In the genomic region with DNA sequence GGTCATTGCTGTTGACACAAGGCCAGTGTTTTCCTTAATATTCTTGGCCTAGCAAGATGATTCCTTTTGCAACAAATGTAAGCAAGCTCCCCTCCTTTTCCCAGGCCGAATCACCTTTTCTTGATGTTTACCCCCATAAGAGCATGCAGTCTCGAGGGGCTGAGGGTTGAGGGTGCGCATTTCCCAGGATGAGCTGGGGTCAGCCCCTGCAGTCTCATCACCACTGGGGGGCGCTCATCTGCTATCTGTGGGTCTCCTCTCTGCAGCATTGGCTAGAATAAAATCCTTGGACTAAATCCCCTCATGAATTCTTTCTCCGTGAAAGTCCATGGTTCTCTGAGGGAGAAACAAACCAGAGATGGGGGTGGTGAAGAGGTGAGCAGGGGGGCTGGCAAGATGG, we compare ENCODE assay signal across 8 mouse cellular contexts.
DNase-seq lines count a peak whose midpoint lies in the region; ATAC-seq and TF ChIP-seq lines count a peak whose summit lies in the region.

No protein-coding gene starts in this region.

- H3K9me3 ChIP-seq in forebrain, embryonic 14.5 days (replicated peaks; ENCODE audit: control insufficient read depth, low read length): no peaks in the 10 kb centered on the region
- no peaks in the 10 kb centered on the region for H3K9me3 ChIP-seq in forebrain, embryonic 10.5 days
- no peaks in the 10 kb centered on the region for H3K9me3 ChIP-seq in lung, embryonic 14.5 days (ENCODE audit: low read depth, low read length)

- peaks cover under 1% of the 10 kb centered on the region for H3K4me1 ChIP-seq in forebrain, embryonic 14.5 days (ENCODE audit: control insufficient read depth, insufficient read depth, low read length)
- peaks cover 6% of the 10 kb centered on the region for H3K4me1 ChIP-seq in forebrain, embryonic 10.5 days
- H3K4me1 ChIP-seq in lung, embryonic 14.5 days (ENCODE audit: insufficient read depth): no peaks in the 10 kb centered on the region

- H3K27ac ChIP-seq in forebrain, embryonic 14.5 days (ENCODE audit: low read depth, low read length): no peak overlapping the region
- no peak overlapping the region for H3K27ac ChIP-seq in forebrain, embryonic 10.5 days
- no peak overlapping the region for H3K27ac ChIP-seq in lung, embryonic 14.5 days (ENCODE audit: low read depth)

- TF ChIP-seq CTCF in lung, embryonic 14.5 days (IDR thresholded peaks at IDR 0.05; ENCODE audit: low read depth): 0 out of 2 replicates have a peak, but pooled peaks have one; percentile 27

- H3K9ac ChIP-seq in forebrain, embryonic 14.5 days (ENCODE audit: low read length): no peak overlapping the region
- H3K9ac ChIP-seq in lung, embryonic 14.5 days: no peak overlapping the region

- no peak for ATAC-seq in forebrain, embryonic 14.5 days
- ATAC-seq in lung, embryonic 14.5 days (ENCODE audit: insufficient read depth): no peak

- no peaks in the 10 kb centered on the region for H3K27me3 ChIP-seq in forebrain, embryonic 14.5 days (replicated peaks; ENCODE audit: control insufficient read depth, insufficient read depth, low read length)
- no peaks in the 10 kb centered on the region for H3K27me3 ChIP-seq in forebrain, embryonic 10.5 days (ENCODE audit: poor library complexity, severe bottlenecking)
- H3K27me3 ChIP-seq in lung, embryonic 14.5 days (ENCODE audit: insufficient read depth, low read length): no peaks in the 10 kb centered on the region

- no peak overlapping the region for H3K4me2 ChIP-seq in forebrain, embryonic 14.5 days (ENCODE audit: low read length)
- H3K4me2 ChIP-seq in lung, embryonic 14.5 days: no peak overlapping the region

- no peaks in the 10 kb centered on the region for H3K36me3 ChIP-seq in forebrain, embryonic 14.5 days (ENCODE audit: control insufficient read depth, insufficient read depth, low read length)
- H3K36me3 ChIP-seq in forebrain, embryonic 10.5 days (replicated peaks): no peaks in the 10 kb centered on the region
- H3K36me3 ChIP-seq in lung, embryonic 14.5 days (ENCODE audit: insufficient read depth): no peaks in the 10 kb centered on the region

- DNase-seq in forebrain, embryonic 14.5 days (ENCODE audit: low spot score): peak; percentile 10
- no peak for DNase-seq in forebrain, embryonic 10.5 days (ENCODE audit: extremely low spot score, low spot score)
- DNase-seq in lung, embryonic 14.5 days: peak; percentile 21
- DNase-seq in lung, postnatal 10 days: no peak
- DNase-seq in adrenal gland, adult 8-10 months: peak; percentile 61
- peak; percentile 60 for DNase-seq in retina, postnatal 1 day
- no peak for DNase-seq in spleen, adult 18-20 months
- no peak for DNase-seq in spleen, postnatal 14 days (ENCODE audit: low spot score in 2 of 2)

- WGBS in forebrain, embryonic 14.5 days: 68% methylated on average over 5 of the region's 5 CpGs
- WGBS in forebrain, embryonic 10.5 days: 65% methylated on average over 5 of the region's 5 CpGs
- 68% methylated on average over 5 of the region's 5 CpGs for WGBS in lung, embryonic 14.5 days

- H3K4me3 ChIP-seq in forebrain, embryonic 14.5 days (ENCODE audit: low read depth, low read length): no peak overlapping the region
- H3K4me3 ChIP-seq in forebrain, embryonic 10.5 days: no peak overlapping the region
- no peak overlapping the region for H3K4me3 ChIP-seq in lung, embryonic 14.5 days (ENCODE audit: low read depth, low read length)

Comparison
In these comparisons a context has a peak if more than half of its experiments do, and no peak if none do; other contexts are left out.
1. DNase-seq: peak in forebrain, embryonic 14.5 days (single experiment), lung, embryonic 14.5 days (single experiment), adrenal gland, adult 8-10 months (single experiment) and retina, postnatal 1 day (single experiment); none in forebrain, embryonic 10.5 days (single experiment), lung, postnatal 10 days (single experiment), spleen, adult 18-20 months (0 of 2) and spleen, postnatal 14 days (0 of 2).